Mouse (Mus musculus) left cerebral cortex, postnatal 10 days (tissue): ENCODE measurements around the gene Gpcpd1. TPM values are rescaled to one million over a fixed set of nuclear protein-coding genes. Genes with fewer than 3 reads are reported as not detected.

ENCODE experiments used
- DNase-seq, 2 experiments: peaks; one replicate each; pipeline ENCODE4 v3.0.0; 2021 to 2022; ENCODE audit warnings: low spot score in 2 of 2, mixed read lengths in 1 of 2; ENCODE audit errors: extremely low spot score in 1 of 2
- intact Hi-C: fragments of 180-260 bp; cut with DNase I; formaldehyde crosslinking; loops from one replicate; pipeline ENCODE4 v1.15.1; 2025
- total RNA-seq, 2 experiments: library from RNA; stranded (reverse); gene quantifications; 2 replicates each; pipeline ENCODE4 v1.2.3; 2021

Gene Gpcpd1
- total RNA-seq, 2 experiments from 2014 or later: 131 to 150 TPM

DNA sequence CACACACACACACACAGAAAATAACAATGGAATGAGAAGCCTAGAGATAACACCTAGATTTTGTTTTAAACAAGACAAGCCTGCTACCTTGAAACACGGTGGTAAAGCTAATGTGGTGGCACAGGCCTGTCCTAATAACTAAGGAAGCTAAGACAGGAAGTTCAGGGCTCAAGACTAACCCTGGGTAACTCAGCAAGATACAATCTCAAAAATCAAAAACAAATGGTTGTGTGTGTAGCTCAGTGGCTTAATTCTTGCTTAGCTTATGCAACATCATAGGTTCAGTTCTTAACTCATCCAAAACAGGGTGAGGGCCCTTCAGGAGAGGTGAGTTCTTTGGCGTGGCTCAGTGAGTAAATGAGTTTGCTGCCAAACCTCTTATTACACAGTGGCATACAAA lies 20.1 kb downstream of the Gpcpd1 start:
- no peak for DNase-seq
- intact Hi-C loops: no loop called here

- DNase-seq: no peak
- intact Hi-C loops: loop anchor here (5.0 kb wide), 1 partner anchor 35 kb away; no protein-coding TSS in a partner anchor
Observed at GRCm38 (mm10) chr2:132561860-132562259, 25.7 kb downstream of the Gpcpd1 start.

GRCm38 (mm10) chr2:132527864-132528263 lies 59.7 kb downstream of the Gpcpd1 start:
- no peak for DNase-seq
- intact Hi-C loops: loop anchor here (5.0 kb wide), 1 partner anchor 34 kb away; no protein-coding TSS in a partner anchor

DNA sequence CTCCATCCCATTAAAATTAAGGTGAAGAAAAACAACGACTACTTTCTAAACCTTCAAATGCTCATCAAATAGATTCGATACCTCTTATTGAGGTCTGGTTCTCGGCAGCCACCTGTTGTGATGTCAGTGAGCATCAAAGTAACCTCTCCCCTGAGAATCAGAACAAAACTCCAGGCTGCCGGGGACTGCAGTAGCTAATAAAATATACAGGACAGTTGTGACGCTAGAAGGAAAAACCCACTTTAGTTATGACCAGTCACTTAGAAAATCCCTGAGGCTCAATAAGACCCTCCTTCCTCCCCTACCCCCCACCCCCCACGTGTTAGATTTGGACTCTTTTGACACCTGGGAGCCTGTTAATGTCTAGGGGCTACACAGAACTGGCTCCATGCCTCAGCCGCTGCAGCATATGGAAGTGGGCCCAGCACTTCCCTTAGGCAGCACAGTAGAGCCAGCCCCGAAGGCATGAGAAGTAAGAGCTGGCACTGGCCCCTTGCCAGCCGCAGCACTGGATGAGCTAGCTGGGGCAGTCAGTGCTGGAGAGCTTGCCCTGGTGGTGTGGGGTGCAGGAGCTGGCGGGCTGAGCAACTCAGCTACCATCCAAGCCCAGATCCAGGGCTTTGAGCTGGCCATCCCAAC lies 60.5 kb downstream of the Gpcpd1 start:
- peak in 1 of 2 experiments; percentile 67 for DNase-seq
- intact Hi-C loops: loop anchor here (5.0 kb wide), 1 partner anchor 35 kb away; no protein-coding TSS in a partner anchor

DNA sequence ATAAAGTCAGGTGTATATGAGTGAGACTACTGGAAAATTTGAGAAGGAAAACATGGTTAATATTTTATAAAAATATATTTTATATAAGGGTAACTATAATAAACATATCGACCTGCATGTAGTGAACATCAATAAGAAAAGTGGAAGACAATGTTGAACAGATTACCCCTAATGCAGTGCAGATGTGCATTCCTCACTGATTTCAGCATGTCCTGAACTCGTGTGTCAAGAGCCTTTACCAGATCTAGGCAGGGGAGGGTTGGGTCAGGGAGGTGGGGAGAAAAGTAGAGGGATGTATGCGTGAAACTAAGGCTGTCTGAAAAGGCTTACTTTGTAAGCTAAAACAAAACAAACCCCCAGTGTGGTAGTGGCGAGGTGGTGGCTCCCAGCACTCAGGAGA lies 61.4 kb downstream of the Gpcpd1 start:
- DNase-seq: no peak
- intact Hi-C loops: loop anchor here (5.0 kb wide), 1 partner anchor 36 kb away; no protein-coding TSS in a partner anchor

DNA sequence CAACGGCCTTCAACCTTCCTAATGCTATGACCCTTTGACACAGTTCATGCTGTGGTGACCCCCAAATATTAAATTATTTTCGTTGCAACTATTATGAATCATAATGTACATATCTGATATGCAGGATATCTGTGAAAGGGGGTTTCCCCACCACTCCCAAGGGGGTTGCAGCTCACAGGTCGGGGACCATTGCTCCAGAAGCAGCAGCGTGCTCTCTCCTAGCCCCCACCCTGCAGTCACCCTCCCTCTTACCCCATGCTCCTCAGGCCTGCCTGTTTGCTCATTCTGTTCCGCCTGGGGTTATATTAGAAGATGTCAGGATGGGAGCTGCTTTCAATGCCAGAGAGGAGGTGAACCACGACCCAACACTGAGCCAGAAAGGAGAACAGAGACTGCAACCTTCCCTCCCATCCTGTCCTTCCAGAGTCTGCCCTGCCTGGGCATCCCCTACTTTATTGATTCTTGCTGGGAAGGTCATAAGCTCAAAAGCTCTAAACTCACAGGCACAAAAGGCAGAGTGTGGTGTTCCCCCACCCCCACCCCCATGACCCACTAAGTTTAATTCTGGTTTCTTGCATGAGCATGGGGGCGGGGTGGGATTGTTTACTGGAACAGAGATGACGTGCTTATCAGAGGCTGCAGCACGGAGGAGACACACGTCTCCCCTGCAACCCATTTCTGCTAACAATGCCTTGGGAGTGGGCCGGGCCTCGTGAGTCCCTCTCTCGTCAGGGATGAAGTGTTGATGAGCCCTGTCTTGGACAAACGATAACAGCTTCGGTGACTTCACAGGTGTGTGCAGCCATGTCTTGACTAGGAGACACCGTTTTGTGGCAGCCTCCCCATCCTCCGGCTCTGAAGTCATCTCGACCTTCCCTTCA lies 69.3 kb downstream of the Gpcpd1 start:
- no peak for DNase-seq
- intact Hi-C loops: loop anchor here (5.0 to 10.0 kb wide), 2 partner anchors 184 to 387 kb away; no protein-coding TSS in a partner anchor

- intact Hi-C loops: loop anchor here (5.0 to 10.0 kb wide), 2 partner anchors 185 to 387 kb away; no protein-coding TSS in a partner anchor
- no peak for DNase-seq
Observed at GRCm38 (mm10) chr2:132517194-132517836, 70.2 kb downstream of the Gpcpd1 start.

GRCm38 (mm10) chr2:132516130-132517030 lies 71.1 kb downstream of the Gpcpd1 start:
- intact Hi-C loops: loop anchor here (5.0 to 10.0 kb wide), 2 partner anchors 186 to 388 kb away; no protein-coding TSS in a partner anchor
- peak; percentile 71 to 80 for DNase-seq

- DNase-seq: no peak
- intact Hi-C loops: loop anchor here (5.0 to 10.0 kb wide), 2 partner anchors 187 to 389 kb away; no protein-coding TSS in a partner anchor
Observed at GRCm38 (mm10) chr2:132515607-132516006, 71.9 kb downstream of the Gpcpd1 start.

DNA sequence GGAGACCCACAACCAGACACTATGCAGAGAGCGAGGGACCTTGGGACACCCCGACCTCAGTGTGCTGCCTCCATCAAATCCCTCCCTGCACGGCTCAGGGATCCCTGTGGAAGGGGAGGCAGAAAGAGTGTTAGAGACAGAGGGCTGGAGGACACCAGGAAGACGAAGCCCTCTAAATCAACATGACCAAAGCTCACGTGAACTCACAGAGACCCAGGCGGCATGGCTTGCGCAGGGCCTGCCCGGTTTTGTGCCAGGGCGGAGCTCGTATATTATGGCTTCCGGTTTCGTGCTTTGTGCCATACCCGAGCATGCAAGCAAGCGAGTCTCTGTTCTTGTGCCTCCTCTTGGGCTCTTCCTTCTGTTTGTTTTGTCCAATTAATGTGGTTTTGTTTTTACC lies 72.5 kb downstream of the Gpcpd1 start:
- DNase-seq: no peak

DNA sequence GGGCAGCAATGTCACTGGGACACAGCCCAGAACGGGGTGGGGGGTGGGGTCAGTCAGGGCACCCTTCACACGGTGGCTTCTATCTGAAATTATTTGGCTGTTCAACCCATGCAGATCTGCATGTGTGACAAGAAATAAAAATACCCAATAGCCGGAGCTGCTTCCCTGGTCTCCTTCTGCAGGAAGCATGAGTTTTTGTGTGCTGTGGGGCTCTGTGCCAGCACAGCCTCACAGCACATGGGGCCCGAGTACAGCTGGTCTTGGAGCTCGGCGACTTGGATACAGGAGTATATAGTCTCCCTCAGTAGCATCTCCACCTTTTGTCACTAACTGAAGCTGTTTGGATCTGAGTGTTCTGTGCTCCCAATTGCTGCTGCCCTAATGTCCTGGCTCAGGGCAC lies 73.2 kb downstream of the Gpcpd1 start:
- DNase-seq: peak; percentile 48 to 72
- intact Hi-C loops: loop anchor here (10.0 kb wide), 1 partner anchor 390 kb away; no protein-coding TSS in a partner anchor

More for the DNA sequence above, 72.5 kb downstream of the Gpcpd1 start:
- intact Hi-C loops: loop anchor here (5.0 to 10.0 kb wide), 2 partner anchors 187 to 390 kb away; no protein-coding TSS in a partner anchor

DNA sequence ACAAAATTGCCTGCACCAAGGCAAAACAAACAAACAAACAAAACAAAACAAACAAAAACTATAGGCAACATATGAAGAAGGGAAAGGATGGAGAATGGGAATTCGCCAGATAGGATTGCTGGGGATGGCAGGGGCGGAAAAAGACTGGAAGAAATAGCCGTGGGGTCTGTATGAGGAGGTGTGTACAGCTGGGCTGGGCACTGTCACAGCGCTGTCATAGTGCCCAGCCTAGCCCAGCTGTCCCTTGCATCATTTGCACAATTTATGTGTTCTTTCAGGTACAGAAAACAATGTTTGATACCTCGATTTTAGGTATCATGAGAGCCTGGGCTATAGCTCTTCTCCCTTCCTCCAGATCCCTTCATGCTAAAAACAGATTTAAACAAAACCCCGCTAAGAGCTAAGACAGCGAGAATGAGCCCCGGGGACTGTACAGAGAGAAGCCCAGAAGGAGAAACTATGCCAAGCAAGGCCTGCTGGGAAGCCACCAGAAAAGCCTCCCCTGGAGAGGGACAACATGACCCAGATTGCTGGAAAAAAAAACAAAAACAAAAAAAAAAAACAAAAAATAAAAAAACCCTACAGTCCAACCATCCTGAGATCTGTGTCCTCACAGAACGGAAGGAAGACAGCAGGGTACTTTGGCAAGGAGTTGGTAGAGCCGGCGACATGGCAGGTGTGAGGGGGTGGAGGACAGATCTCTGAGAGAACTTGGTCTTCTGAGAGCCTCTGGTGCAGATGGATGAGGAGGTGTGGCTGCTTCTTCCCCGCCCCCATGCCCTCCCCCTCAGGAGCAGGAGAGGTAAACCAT lies 74.0 kb downstream of the Gpcpd1 start:
- intact Hi-C loops: loop anchor here (10.0 kb wide), 1 partner anchor 391 kb away; no protein-coding TSS in a partner anchor
- DNase-seq: peak in 1 of 2 experiments; percentile 60

DNA sequence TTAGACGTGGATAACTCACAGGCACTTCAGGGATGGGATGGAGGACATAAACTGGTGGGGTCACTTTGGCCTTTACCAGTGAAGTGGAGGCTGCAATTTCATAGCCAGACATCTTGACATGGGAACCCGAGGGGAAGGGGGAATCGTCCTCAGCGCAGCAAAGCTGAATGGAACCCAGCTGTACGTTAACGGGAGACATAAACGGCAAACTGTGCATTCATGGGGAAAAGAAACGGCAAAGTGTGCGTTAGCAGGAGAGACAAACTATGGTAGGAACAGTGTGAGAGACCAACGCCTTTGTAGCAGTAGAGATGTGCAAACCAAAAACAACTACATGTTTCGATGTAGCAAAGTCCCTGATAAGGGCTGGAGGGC lies 74.6 kb downstream of the Gpcpd1 start:
- intact Hi-C loops: loop anchor here (10.0 kb wide), 1 partner anchor 392 kb away; no protein-coding TSS in a partner anchor
- no peak for DNase-seq

- DNase-seq: no peak
- intact Hi-C loops: loop anchor here (10.0 kb wide), 1 partner anchor 392 kb away; no protein-coding TSS in a partner anchor
Observed at GRCm38 (mm10) chr2:132512051-132512976, 75.2 kb downstream of the Gpcpd1 start.

GRCm38 (mm10) chr2:132511011-132511818 lies 76.3 kb downstream of the Gpcpd1 start:
- DNase-seq: no peak
- intact Hi-C loops: loop anchor here (10.0 kb wide), 1 partner anchor 394 kb away; no protein-coding TSS in a partner anchor
